Mouse (Mus musculus): ENCODE data around the gene Ankrd13a. TPM values are rescaled to one million over a fixed set of nuclear protein-coding genes. Genes with fewer than 3 reads are reported as not detected.

Gene Ankrd13a
- polyA plus RNA-seq, 1 experiment from 2014 or later = 49.8 TPM

GRCm38 (mm10) chr5:114743697-114744090 is 30.8 kb upstream of the Ankrd13a start:
- H3K9ac ChIP-seq = no peak overlapping the region
- no peaks in the 10 kb centered on the region for H3K9me3 ChIP-seq (replicated peaks)
- no peak for ATAC-seq (replicated peaks; ENCODE audit: low FRiP score)
- H3K27me3 ChIP-seq = no peaks in the 10 kb centered on the region
- H3K4me2 ChIP-seq = no peak overlapping the region
- no peak overlapping the region for H3K27ac ChIP-seq
- H3K4me1 ChIP-seq = peaks cover 6% of the 10 kb centered on the region
- peaks cover 93% of the 10 kb centered on the region for H3K36me3 ChIP-seq
- H3K4me3 ChIP-seq (replicated peaks) = no peak overlapping the region
- WGBS = 93% methylated on average over 8 of the region's 8 CpGs

GRCm38 (mm10) chr5:114745581-114745980 is 28.9 kb upstream of the Ankrd13a start:
- Histone ChIP-seq H3K4me2 (no peak overlapping the region), H3K27me3 (no peaks in the 10 kb centered on the region), H3K36me3 (peaks cover 93% of the 10 kb centered on the region), H3K27ac (no peak overlapping the region), H3K4me1 (no peaks in the 10 kb centered on the region), H3K9me3 (replicated peaks) (no peaks in the 10 kb centered on the region), H3K4me3 (replicated peaks) (no peak overlapping the region), H3K9ac (no peak overlapping the region)
- WGBS = 90% methylated on average over 5 of the region's 5 CpGs
- ATAC-seq (replicated peaks; ENCODE audit: low FRiP score) = no peak

GRCm38 (mm10) chr5:114746886-114747285 is 27.6 kb upstream of the Ankrd13a start:
- H3K27ac ChIP-seq = no peak overlapping the region
- ATAC-seq (replicated peaks; ENCODE audit: low FRiP score) = no peak
- no peak overlapping the region for H3K4me3 ChIP-seq (replicated peaks)
- no peaks in the 10 kb centered on the region for H3K4me1 ChIP-seq
- H3K36me3 ChIP-seq = peaks cover 94% of the 10 kb centered on the region
- H3K27me3 ChIP-seq = no peaks in the 10 kb centered on the region
- H3K9ac ChIP-seq = no peak overlapping the region
- WGBS = 95% methylated on average over 4 of the region's 4 CpGs
- no peak overlapping the region for H3K4me2 ChIP-seq
- H3K9me3 ChIP-seq (replicated peaks) = no peaks in the 10 kb centered on the region

- Histone ChIP-seq H3K9me3 (replicated peaks) (no peaks in the 10 kb centered on the region), H3K4me1 (no peaks in the 10 kb centered on the region), H3K4me3 (replicated peaks) (no peak overlapping the region), H3K27ac (no peak overlapping the region), H3K4me2 (no peak overlapping the region), H3K27me3 (no peaks in the 10 kb centered on the region), H3K9ac (no peak overlapping the region), H3K36me3 (peaks cover 94% of the 10 kb centered on the region)
- 92% methylated on average over 5 of the region's 5 CpGs for WGBS
- ATAC-seq (replicated peaks; ENCODE audit: low FRiP score) = no peak
Observed at GRCm38 (mm10) chr5:114747521-114747920, 27.0 kb upstream of the Ankrd13a start.

- 86% methylated on average over 10 of the region's 10 CpGs for WGBS
Observed at GRCm38 (mm10) chr5:114750325-114750724, 24.2 kb upstream of the Ankrd13a start.

GRCm38 (mm10) chr5:114752397-114752796 is 22.1 kb upstream of the Ankrd13a start:
- H3K27me3 ChIP-seq = no peaks in the 10 kb centered on the region
- H3K9ac ChIP-seq = no peak overlapping the region
- H3K4me1 ChIP-seq = no peaks in the 10 kb centered on the region
- H3K36me3 ChIP-seq = peaks cover 93% of the 10 kb centered on the region
- ATAC-seq (replicated peaks; ENCODE audit: low FRiP score) = no peak
- H3K4me3 ChIP-seq (replicated peaks) = no peak overlapping the region
- H3K27ac ChIP-seq = no peak overlapping the region
- 91% methylated on average over 10 of the region's 10 CpGs for WGBS
- H3K4me2 ChIP-seq = no peak overlapping the region
- no peaks in the 10 kb centered on the region for H3K9me3 ChIP-seq (replicated peaks)

More at GRCm38 (mm10) chr5:114750325-114750724, 24.2 kb upstream of the Ankrd13a start:
- Histone ChIP-seq H3K27ac (no peak overlapping the region), H3K4me1 (no peaks in the 10 kb centered on the region), H3K4me3 (replicated peaks) (no peak overlapping the region), H3K9ac (no peak overlapping the region), H3K36me3 (peaks cover 94% of the 10 kb centered on the region), H3K27me3 (no peaks in the 10 kb centered on the region), H3K9me3 (replicated peaks) (no peaks in the 10 kb centered on the region), H3K4me2 (no peak overlapping the region)
- ATAC-seq (replicated peaks; ENCODE audit: low FRiP score) = no peak

GRCm38 (mm10) chr5:114753384-114753783 is 21.1 kb upstream of the Ankrd13a start:
- Histone ChIP-seq H3K36me3 (peaks cover 92% of the 10 kb centered on the region), H3K9me3 (replicated peaks) (no peaks in the 10 kb centered on the region), H3K4me3 (replicated peaks) (no peak overlapping the region), H3K27ac (no peak overlapping the region), H3K4me2 (no peak overlapping the region), H3K4me1 (no peaks in the 10 kb centered on the region), H3K27me3 (no peaks in the 10 kb centered on the region), H3K9ac (no peak overlapping the region)
- no peak for ATAC-seq (replicated peaks; ENCODE audit: low FRiP score)
- 94% methylated on average over 12 of the region's 12 CpGs for WGBS

GRCm38 (mm10) chr5:114759536-114760090 is 14.9 kb upstream of the Ankrd13a start:
- 90% methylated on average over 5 of the region's 5 CpGs for WGBS
- no peak overlapping the region for H3K4me2 ChIP-seq
- no peak for ATAC-seq (replicated peaks; ENCODE audit: low FRiP score)
- H3K36me3 ChIP-seq = peaks cover 94% of the 10 kb centered on the region
- no peaks in the 10 kb centered on the region for H3K4me1 ChIP-seq
- no peaks in the 10 kb centered on the region for H3K27me3 ChIP-seq
- no peak overlapping the region for H3K4me3 ChIP-seq (replicated peaks)
- H3K9me3 ChIP-seq (replicated peaks) = no peaks in the 10 kb centered on the region
- H3K27ac ChIP-seq = no peak overlapping the region
- H3K9ac ChIP-seq = no peak overlapping the region

- 78% methylated on average over 8 of the region's 8 CpGs for WGBS
- peaks cover 5% of the 10 kb centered on the region; the same call in 1 of the 2 replicates for H3K4me1 ChIP-seq
- no peaks in the 10 kb centered on the region for H3K27me3 ChIP-seq
- H3K27ac ChIP-seq = no peak overlapping the region
- no peak overlapping the region for H3K4me2 ChIP-seq
- no peak for ATAC-seq (replicated peaks; ENCODE audit: low FRiP score)
- no peak overlapping the region for H3K4me3 ChIP-seq (replicated peaks)
- H3K36me3 ChIP-seq = peaks cover 89% of the 10 kb centered on the region
- no peaks in the 10 kb centered on the region for H3K9me3 ChIP-seq (replicated peaks)
- no peak overlapping the region for H3K9ac ChIP-seq
Observed at GRCm38 (mm10) chr5:114761980-114762379, 12.5 kb upstream of the Ankrd13a start.

- H3K4me1 ChIP-seq = peaks cover 13% of the 10 kb centered on the region; the same call in 1 of the 2 replicates
- H3K4me2 ChIP-seq = no peak overlapping the region
- peaks cover 66% of the 10 kb centered on the region for H3K36me3 ChIP-seq
- H3K9ac ChIP-seq = no peak overlapping the region
- ATAC-seq (replicated peaks; ENCODE audit: low FRiP score) = no peak
- no peak overlapping the region for H3K27ac ChIP-seq
- H3K27me3 ChIP-seq = no peaks in the 10 kb centered on the region
- no peaks in the 10 kb centered on the region for H3K9me3 ChIP-seq (replicated peaks)
- 86% methylated on average over 18 of the region's 18 CpGs for WGBS
- H3K4me3 ChIP-seq (replicated peaks) = no peak overlapping the region
Observed at GRCm38 (mm10) chr5:114764812-114765735, 9.4 kb upstream of the Ankrd13a start.

GRCm38 (mm10) chr5:114766686-114767085 is 7.8 kb upstream of the Ankrd13a start:
- H3K27ac ChIP-seq = no peak overlapping the region
- no peak overlapping the region for H3K4me2 ChIP-seq
- H3K9ac ChIP-seq = no peak overlapping the region
- no peak for ATAC-seq (replicated peaks; ENCODE audit: low FRiP score)
- no peaks in the 10 kb centered on the region for H3K9me3 ChIP-seq (replicated peaks)
- H3K27me3 ChIP-seq = no peaks in the 10 kb centered on the region
- WGBS = 89% methylated on average over 8 of the region's 8 CpGs
- H3K4me3 ChIP-seq (replicated peaks) = no peak overlapping the region
- peaks cover 15% of the 10 kb centered on the region for H3K4me1 ChIP-seq
- H3K36me3 ChIP-seq = peaks cover 51% of the 10 kb centered on the region

- Histone ChIP-seq H3K27ac (no peak overlapping the region), H3K27me3 (no peaks in the 10 kb centered on the region), H3K4me3 (replicated peaks) (no peak overlapping the region), H3K9me3 (replicated peaks) (no peaks in the 10 kb centered on the region), H3K9ac (no peak overlapping the region), H3K36me3 (peaks cover 46% of the 10 kb centered on the region), H3K4me1 (peaks cover 20% of the 10 kb centered on the region), H3K4me2 (no peak overlapping the region)
- 90% methylated on average over 7 of the region's 7 CpGs for WGBS
- no peak for ATAC-seq (replicated peaks; ENCODE audit: low FRiP score)
Observed at GRCm38 (mm10) chr5:114767185-114767584, 7.3 kb upstream of the Ankrd13a start.
